Mouse (Mus musculus): ENCODE results near the gene Mmp14. TPM values are rescaled to one million over a fixed set of nuclear protein-coding genes. Genes with fewer than 3 reads are reported as not detected.

Mmp14 gene
- polyA plus RNA-seq, 1 experiment from 2014 or later: 152 TPM

DNA sequence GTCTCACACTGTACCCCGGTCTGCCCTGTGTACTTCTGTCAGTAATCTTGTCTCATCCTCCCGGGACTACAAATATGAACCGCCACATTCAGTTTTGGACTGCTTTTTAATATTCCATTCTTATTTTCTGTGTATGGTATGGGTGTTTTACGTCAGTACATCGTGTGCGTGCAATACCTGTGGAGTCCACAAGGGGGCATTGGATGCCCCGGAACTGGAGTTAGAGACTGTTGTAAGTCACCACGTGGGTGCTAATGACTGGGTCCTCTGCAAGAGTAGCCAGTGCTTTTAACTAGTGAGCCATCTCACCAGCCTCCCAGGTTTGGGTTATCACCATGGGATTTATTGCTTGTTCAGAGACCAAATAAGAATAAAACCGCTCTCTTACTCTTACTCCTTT lies 51.1 kb downstream of the Mmp14 start:
- Histone ChIP-seq H3K36me3 (ENCODE audit: insufficient read depth, low read length) (no peaks in the 10 kb centered on the region), H3K4me1 (ENCODE audit: insufficient read depth, low read length) (peaks cover 15% of the 10 kb centered on the region), H3K4me2 (replicated peaks; ENCODE audit: low read depth, low read length) (no peak overlapping the region), H3K27me3 (ENCODE audit: insufficient read depth, low read length) (peaks cover 12% of the 10 kb centered on the region; the same call in 1 of the 2 replicates), H3K9ac (replicated peaks; ENCODE audit: low read length) (no peak overlapping the region), H3K4me3 (ENCODE audit: low read length) (no peak overlapping the region), H3K27ac (ENCODE audit: low read length) (no peak overlapping the region), H3K9me3 (ENCODE audit: low read length) (no peaks in the 10 kb centered on the region)
- 46% methylated on average over 9 of the region's 9 CpGs for WGBS
- ATAC-seq (ENCODE audit: low FRiP score, low TSS enrichment): no peak

DNA sequence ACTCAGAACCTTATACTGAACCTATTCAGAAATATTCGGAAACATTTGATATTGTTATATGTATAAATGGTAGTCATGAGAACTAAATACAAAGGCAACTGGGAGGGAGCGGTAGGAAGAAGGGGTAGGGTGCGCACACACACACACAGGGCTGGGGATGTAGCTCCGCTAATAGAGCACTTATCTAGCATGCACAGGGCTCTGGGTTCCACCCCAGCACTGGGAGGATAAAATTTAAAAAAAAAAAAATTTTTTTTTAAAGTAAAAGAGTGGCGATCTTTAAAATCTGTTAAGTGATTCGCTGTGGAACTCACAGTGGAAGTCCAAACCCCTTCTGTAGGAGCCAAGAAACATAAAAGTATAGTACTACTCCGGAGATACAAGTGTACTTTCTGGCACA lies 54.5 kb downstream of the Mmp14 start:
- Histone ChIP-seq H3K36me3 (ENCODE audit: insufficient read depth, low read length) (no peaks in the 10 kb centered on the region), H3K9me3 (ENCODE audit: low read length) (no peaks in the 10 kb centered on the region), H3K9ac (replicated peaks; ENCODE audit: low read length) (no peak overlapping the region), H3K4me1 (ENCODE audit: insufficient read depth, low read length) (no peaks in the 10 kb centered on the region), H3K27me3 (ENCODE audit: insufficient read depth, low read length) (no peaks in the 10 kb centered on the region; the same call in 1 of the 2 replicates), H3K4me3 (ENCODE audit: low read length) (no peak overlapping the region), H3K4me2 (replicated peaks; ENCODE audit: low read depth, low read length) (no peak overlapping the region), H3K27ac (ENCODE audit: low read length) (no peak overlapping the region)
- 94% methylated on average over 7 of the region's 7 CpGs for WGBS
- no peak for ATAC-seq (ENCODE audit: low FRiP score, low TSS enrichment)

GRCm38 (mm10) chr14:54487732-54488131 lies 56.3 kb downstream of the Mmp14 start:
- no peak for ATAC-seq (ENCODE audit: low FRiP score, low TSS enrichment)
- Histone ChIP-seq H3K9ac (replicated peaks; ENCODE audit: low read length) (no peak overlapping the region), H3K27me3 (ENCODE audit: insufficient read depth, low read length) (no peaks in the 10 kb centered on the region), H3K4me3 (ENCODE audit: low read length) (no peak overlapping the region), H3K36me3 (ENCODE audit: insufficient read depth, low read length) (no peaks in the 10 kb centered on the region), H3K4me2 (replicated peaks; ENCODE audit: low read depth, low read length) (no peak overlapping the region), H3K27ac (ENCODE audit: low read length) (no peak overlapping the region), H3K4me1 (ENCODE audit: insufficient read depth, low read length) (no peaks in the 10 kb centered on the region), H3K9me3 (ENCODE audit: low read length) (no peaks in the 10 kb centered on the region)
- 74% methylated on average over 2 of the region's 2 CpGs for WGBS

DNA sequence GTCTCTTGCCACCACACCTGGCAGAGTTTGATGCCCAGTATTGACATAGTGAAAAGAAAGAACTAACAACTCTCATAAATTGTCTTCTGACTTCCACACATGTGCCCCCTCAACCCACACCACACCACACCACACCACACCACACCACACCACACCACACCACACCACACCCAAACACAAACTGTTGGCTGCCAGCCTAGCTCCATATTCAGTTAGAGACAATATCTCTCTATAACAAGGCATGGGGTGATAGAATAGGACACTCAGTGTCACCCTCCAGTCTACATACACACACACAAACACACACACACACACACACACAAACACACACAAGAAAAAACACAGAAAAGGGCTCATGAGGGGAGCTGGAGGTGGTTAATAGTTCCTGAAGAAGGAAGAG lies 56.9 kb downstream of the Mmp14 start:
- no peak overlapping the region for H3K9ac ChIP-seq (replicated peaks; ENCODE audit: low read length)
- no peak overlapping the region for H3K4me3 ChIP-seq (ENCODE audit: low read length)
- H3K4me2 ChIP-seq (replicated peaks; ENCODE audit: low read depth, low read length): no peak overlapping the region
- H3K9me3 ChIP-seq (ENCODE audit: low read length): no peaks in the 10 kb centered on the region
- no peak for ATAC-seq (ENCODE audit: low FRiP score, low TSS enrichment)
- no peak overlapping the region for H3K27ac ChIP-seq (ENCODE audit: low read length)
- no peaks in the 10 kb centered on the region for H3K27me3 ChIP-seq (ENCODE audit: insufficient read depth, low read length)
- H3K4me1 ChIP-seq (ENCODE audit: insufficient read depth, low read length): no peaks in the 10 kb centered on the region
- no peaks in the 10 kb centered on the region for H3K36me3 ChIP-seq (ENCODE audit: insufficient read depth, low read length)

DNA sequence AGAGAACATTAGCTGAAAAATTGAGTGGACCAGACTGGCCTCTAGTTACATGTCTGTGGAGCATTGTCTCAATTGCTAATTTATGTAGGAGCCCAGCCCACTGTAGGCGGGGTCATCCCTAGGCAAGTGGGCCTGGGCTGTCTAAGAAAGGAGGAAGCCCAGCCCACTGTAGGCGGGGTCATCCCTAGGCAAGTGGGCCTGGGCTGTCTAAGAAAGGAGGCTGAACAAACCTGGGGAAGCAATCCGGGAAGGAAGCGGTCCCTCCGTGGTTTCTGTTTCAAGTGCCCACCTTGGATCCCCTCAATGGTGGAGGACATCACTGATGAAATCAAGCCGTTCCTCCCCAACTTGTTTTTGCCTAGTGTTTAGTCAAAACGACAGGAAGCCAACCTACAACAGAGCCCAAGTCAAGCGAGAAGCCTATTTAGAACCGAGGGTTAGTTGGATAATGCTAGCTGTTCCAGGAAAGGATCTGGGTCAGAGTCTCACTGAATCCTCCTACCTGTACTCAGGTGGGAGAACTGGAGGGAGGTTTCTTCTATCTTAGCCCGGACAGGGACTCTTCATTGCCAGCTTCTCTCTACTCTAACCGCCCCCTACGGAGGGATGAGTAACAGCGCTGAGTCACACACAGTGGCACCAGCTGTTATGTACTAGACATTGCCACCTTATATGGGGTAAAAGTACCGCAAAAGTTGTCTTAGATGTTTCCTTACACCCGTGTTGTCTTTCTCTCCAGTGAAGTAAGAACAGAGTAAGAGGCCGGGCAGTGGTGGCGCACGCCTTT lies 61.1 kb downstream of the Mmp14 start:
- no peak overlapping the region for H3K9ac ChIP-seq (replicated peaks; ENCODE audit: low read length)
- WGBS: 69% methylated on average over 18 of the region's 18 CpGs

GRCm38 (mm10) chr14:54493236-54493635 lies 61.8 kb downstream of the Mmp14 start:
- WGBS: 91% methylated on average over 5 of the region's 5 CpGs

More for the DNA sequence above, 61.1 kb downstream of the Mmp14 start:
- Histone ChIP-seq H3K4me3 (ENCODE audit: low read length) (no peak overlapping the region), H3K27me3 (ENCODE audit: insufficient read depth, low read length) (no peaks in the 10 kb centered on the region), H3K36me3 (ENCODE audit: insufficient read depth, low read length) (no peaks in the 10 kb centered on the region), H3K4me2 (replicated peaks; ENCODE audit: low read depth, low read length) (no peak overlapping the region), H3K9me3 (ENCODE audit: low read length) (no peaks in the 10 kb centered on the region), H3K27ac (ENCODE audit: low read length) (no peak overlapping the region), H3K4me1 (ENCODE audit: insufficient read depth, low read length) (no peaks in the 10 kb centered on the region)
- peak; percentile 93 for ATAC-seq (ENCODE audit: low FRiP score, low TSS enrichment)

DNA sequence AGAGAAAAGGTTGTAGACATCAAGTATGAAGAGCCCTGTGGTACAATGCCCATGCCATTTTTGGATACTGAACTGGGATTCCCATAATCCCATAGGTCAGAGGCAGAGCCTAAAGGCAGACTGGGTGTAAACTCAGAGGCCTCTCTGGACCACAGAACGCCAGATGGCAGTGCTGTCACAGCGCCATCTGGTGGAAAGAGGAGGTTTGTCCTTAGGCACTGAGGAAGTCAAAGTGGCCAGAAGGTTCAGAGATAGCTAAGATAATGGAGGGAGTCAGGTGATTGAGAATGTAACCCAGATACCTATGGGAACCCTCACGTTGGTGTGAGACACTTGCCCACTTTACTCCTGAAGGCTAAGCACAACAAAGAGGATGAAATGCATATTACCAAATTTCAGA lies 62.8 kb downstream of the Mmp14 start:
- Histone ChIP-seq H3K4me1 (ENCODE audit: insufficient read depth, low read length) (no peaks in the 10 kb centered on the region), H3K36me3 (ENCODE audit: insufficient read depth, low read length) (no peaks in the 10 kb centered on the region), H3K27ac (ENCODE audit: low read length) (no peak overlapping the region), H3K4me3 (ENCODE audit: low read length) (no peak overlapping the region), H3K27me3 (ENCODE audit: insufficient read depth, low read length) (no peaks in the 10 kb centered on the region), H3K9ac (replicated peaks; ENCODE audit: low read length) (no peak overlapping the region), H3K4me2 (replicated peaks; ENCODE audit: low read depth, low read length) (no peak overlapping the region), H3K9me3 (ENCODE audit: low read length) (no peaks in the 10 kb centered on the region)
- no peak; the same call in 1 of the 2 replicates for ATAC-seq (ENCODE audit: low FRiP score, low TSS enrichment)
- 3% methylated on average over 3 of the region's 3 CpGs for whole genome bisulfite sequencing

More at GRCm38 (mm10) chr14:54493236-54493635, 61.8 kb downstream of the Mmp14 start:
- no peak overlapping the region for H3K4me3 ChIP-seq (ENCODE audit: low read length)
- no peaks in the 10 kb centered on the region for H3K36me3 ChIP-seq (ENCODE audit: insufficient read depth, low read length)
- H3K27me3 ChIP-seq (ENCODE audit: insufficient read depth, low read length): no peaks in the 10 kb centered on the region
- no peak overlapping the region for H3K27ac ChIP-seq (ENCODE audit: low read length)
- no peaks in the 10 kb centered on the region for H3K4me1 ChIP-seq (ENCODE audit: insufficient read depth, low read length)
- H3K9me3 ChIP-seq (ENCODE audit: low read length): no peaks in the 10 kb centered on the region
- no peak for ATAC-seq (ENCODE audit: low FRiP score, low TSS enrichment)
- no peak overlapping the region for H3K4me2 ChIP-seq (replicated peaks; ENCODE audit: low read depth, low read length)
- no peak overlapping the region for H3K9ac ChIP-seq (replicated peaks; ENCODE audit: low read length)

Other genes with a start within 250 kb of the Mmp14 start
- gene Dad1, start 177.5 kb upstream of the Mmp14 start, polyA plus RNA-seq (2015; fragmentation: Nextera tagmentation; extraction: Ambion mirVana): 422 and 474 TPM in 2 replicates
- 80.3 and 86.2 TPM in 2 replicates for gene Abhd4, start 177.4 kb upstream of the Mmp14 start, polyA plus RNA-seq (2015; fragmentation: Nextera tagmentation; extraction: Ambion mirVana)
- not detected in 2 replicates for gene Olfr49, start 146.7 kb upstream of the Mmp14 start, polyA plus RNA-seq (2015; fragmentation: Nextera tagmentation; extraction: Ambion mirVana)
- gene Oxa1l, start 70.8 kb upstream of the Mmp14 start, polyA plus RNA-seq (2015; fragmentation: Nextera tagmentation; extraction: Ambion mirVana): 60.2 and 63.7 TPM in 2 replicates
- gene Slc7a7, start 13.8 kb upstream of the Mmp14 start, polyA plus RNA-seq (2015; fragmentation: Nextera tagmentation; extraction: Ambion mirVana): 15.7 and 15.8 TPM in 2 replicates
- 202 and 227 TPM in 2 replicates for gene Mrpl52, start 4.7 kb upstream of the Mmp14 start, polyA plus RNA-seq (2015; fragmentation: Nextera tagmentation; extraction: Ambion mirVana)
- gene Lrp10, start 32.5 kb downstream of the Mmp14 start, polyA plus RNA-seq (2015; fragmentation: Nextera tagmentation; extraction: Ambion mirVana): 58.8 and 65.1 TPM in 2 replicates
- gene Rem2, start 44.5 kb downstream of the Mmp14 start, polyA plus RNA-seq (2015; fragmentation: Nextera tagmentation; extraction: Ambion mirVana): 6.7 and 7.4 TPM in 2 replicates
- 102 and 108 TPM in 2 replicates for gene Prmt5, start 85.9 kb downstream of the Mmp14 start, polyA plus RNA-seq (2015; fragmentation: Nextera tagmentation; extraction: Ambion mirVana)
- gene Haus4, start 123.0 kb downstream of the Mmp14 start, polyA plus RNA-seq (2015; fragmentation: Nextera tagmentation; extraction: Ambion mirVana): 57.3 and 62.4 TPM in 2 replicates
- 32.9 and 45.6 TPM in 2 replicates for gene Ajuba, start 145.9 kb downstream of the Mmp14 start, polyA plus RNA-seq (2015; fragmentation: Nextera tagmentation; extraction: Ambion mirVana)
- gene 4931414P19Rik, start 174.4 kb downstream of the Mmp14 start, polyA plus RNA-seq (2015; fragmentation: Nextera tagmentation; extraction: Ambion mirVana): 11.2 and 14.2 TPM in 2 replicates
- gene Psmb5, start 186.4 kb downstream of the Mmp14 start, polyA plus RNA-seq (2015; fragmentation: Nextera tagmentation; extraction: Ambion mirVana): 453 and 471 TPM in 2 replicates
- 0.07 TPM in 1 of 2 replicates, not detected in the other for gene Psmb11, start 189.8 kb downstream of the Mmp14 start, polyA plus RNA-seq (2015; fragmentation: Nextera tagmentation; extraction: Ambion mirVana)
- gene Gm17606, start 209.3 kb downstream of the Mmp14 start, polyA plus RNA-seq (2015; fragmentation: Nextera tagmentation; extraction: Ambion mirVana): not detected in 2 replicates
- 3.4 TPM in 2 replicates for gene Cdh24, start 209.8 kb downstream of the Mmp14 start, polyA plus RNA-seq (2015; fragmentation: Nextera tagmentation; extraction: Ambion mirVana)